Comparison of ENCODE assay signal across 14 mouse cellular contexts in genomic region chr13:94155657-94156429, GRCm38 (mm10).
DNase-seq lines count a peak whose midpoint lies in the region; ATAC-seq and TF ChIP-seq lines count a peak whose summit lies in the region.
"Had no signal": no experiment of that assay in that cellular context is flagged by ENCODE, and none has a peak within 500 bp of the region (broad histone marks: within the 10 kb centered on the region; RNA-seq: fewer than 3 reads in every experiment).

No protein-coding gene starts in this region.

- H3K4me1 ChIP-seq in embryonic facial prominence, embryonic 15.5 days, result peaks cover 25% of the 10 kb centered on the region
- H3K4me1 ChIP-seq in midbrain, postnatal 0 days (ENCODE audit: insufficient read depth, low read length), result no peaks in the 10 kb centered on the region

- peak; percentile 36 for DNase-seq in embryo, embryonic 10 days (ENCODE audit: low spot score)
- no peak for DNase-seq in embryo, embryonic 9.5 days (ENCODE audit: extremely low spot score)
- DNase-seq in lung, postnatal 14 days, result peak; percentile 27
- no peak for DNase-seq in lung, postnatal 25 days (ENCODE audit: low spot score)
- peak; percentile 66 for DNase-seq in midbrain, postnatal 0 days (ENCODE audit: low spot score)
- no peak for DNase-seq in spleen, postnatal 36 days (ENCODE audit: low spot score in 2 of 2)
- no peak for DNase-seq in ovary, postnatal 10 days (ENCODE audit: low spot score)
- DNase-seq: cerebellum, adult 11 months; heart, adult 2 months; kidney, adult 11 months; layer of hippocampus, postnatal 36 days had no signal

- H3K27ac ChIP-seq in embryonic facial prominence, embryonic 15.5 days (replicated peaks), result 0 out of 2 replicates have a peak overlapping the region, but pooled peaks have one; percentile 30
- 0 out of 2 replicates have a peak overlapping the region, but pooled peaks have one; percentile 3 for H3K27ac ChIP-seq in midbrain, postnatal 0 days (ENCODE audit: low read depth, low read length)
- H3K27ac ChIP-seq: heart, adult 2 months; liver, embryonic 15.5 days; midbrain, embryonic 12.5 days had no signal

- no peak for ATAC-seq in embryonic facial prominence, embryonic 15.5 days (ENCODE audit: insufficient number of reproducible peaks, low FRiP score, low TSS enrichment, low read depth)
- ATAC-seq in midbrain, postnatal 0 days (ENCODE audit: low FRiP score), result peak; percentile 75

- no peak overlapping the region for H3K9ac ChIP-seq in embryonic facial prominence, embryonic 15.5 days
- no peak overlapping the region for H3K9ac ChIP-seq in midbrain, postnatal 0 days (replicated peaks; ENCODE audit: low read length, poor library complexity, severe bottlenecking)
- H3K9ac ChIP-seq: liver, embryonic 15.5 days; midbrain, embryonic 12.5 days had no signal

- H3K9me3 ChIP-seq in embryonic facial prominence, embryonic 15.5 days (replicated peaks), result no peaks in the 10 kb centered on the region
- no peaks in the 10 kb centered on the region for H3K9me3 ChIP-seq in midbrain, postnatal 0 days (ENCODE audit: low read length)
- H3K9me3 ChIP-seq: liver, embryonic 15.5 days; midbrain, embryonic 12.5 days had no signal

- no peaks in the 10 kb centered on the region; the same call in 1 of the 2 replicates for H3K36me3 ChIP-seq in embryonic facial prominence, embryonic 15.5 days
- no peaks in the 10 kb centered on the region for H3K36me3 ChIP-seq in midbrain, postnatal 0 days (ENCODE audit: insufficient read depth, low read length)
- H3K36me3 ChIP-seq: liver, embryonic 15.5 days; midbrain, embryonic 12.5 days had no signal

- whole genome bisulfite sequencing in embryonic facial prominence, embryonic 15.5 days, result 50% methylated on average over 9 of the region's 9 CpGs
- 45% methylated on average over 9 of the region's 9 CpGs for WGBS in midbrain, postnatal 0 days

- no peaks in the 10 kb centered on the region for H3K27me3 ChIP-seq in embryonic facial prominence, embryonic 15.5 days
- H3K27me3 ChIP-seq in midbrain, postnatal 0 days (ENCODE audit: insufficient read depth, low read length), result no peaks in the 10 kb centered on the region
- H3K27me3 ChIP-seq: liver, embryonic 15.5 days; midbrain, embryonic 12.5 days had no signal

- H3K4me2 ChIP-seq in embryonic facial prominence, embryonic 15.5 days (replicated peaks), result no peak overlapping the region
- H3K4me2 ChIP-seq in midbrain, postnatal 0 days (ENCODE audit: low read depth, low read length, poor library complexity, severe bottlenecking), result no peak overlapping the region
- H3K4me2 ChIP-seq: liver, embryonic 15.5 days; midbrain, embryonic 12.5 days had no signal

- TF ChIP-seq CTCF in midbrain, postnatal 0 days (IDR thresholded peaks at IDR 0.05), result no peak

- no peak overlapping the region for H3K4me3 ChIP-seq in embryonic facial prominence, embryonic 15.5 days (replicated peaks)
- no peak overlapping the region for H3K4me3 ChIP-seq in midbrain, postnatal 0 days (ENCODE audit: low read depth, low read length)
- H3K4me3 ChIP-seq: heart, adult 2 months; liver, embryonic 15.5 days; midbrain, embryonic 12.5 days had no signal

Comparison
In these comparisons a context has a peak if more than half of its experiments do, and no peak if none do; other contexts are left out.
1. DNase-seq: peak in embryo, embryonic 10 days (single experiment), lung, postnatal 14 days (single experiment) and midbrain, postnatal 0 days (single experiment); none in embryo, embryonic 9.5 days (single experiment), lung, postnatal 25 days (single experiment), spleen, postnatal 36 days (0 of 2) and ovary, postnatal 10 days (single experiment).